Mouse (Mus musculus): ENCODE data around the gene Cyb561d1. TPM values are rescaled to one million over a fixed set of nuclear protein-coding genes. Genes with fewer than 3 reads are reported as not detected.

Cyb561d1 gene
- total and polyA plus RNA-seq, 3 experiments = 2.2 to 4.1 (median 2.6) TPM

- in situ Hi-C loops (cut with MboI; ENCODE audit: low pct_ligation_motif_present, low pct_unique_long_range_greater_than_20kb, low sequenced_read_pairs) = no loop called here
- dilution Hi-C loops (cut with MboI; ENCODE audit: extremely low pct_ligation_motif_present, extremely low pct_unique_long_range_greater_than_20kb, low sequenced_read_pairs) = no loop called here
- no peak overlapping the region for H3K27ac ChIP-seq (ENCODE audit: insufficient read depth, low read depth)
- TF ChIP-seq HCFC1 (IDR thresholded peaks at IDR 0.05; ENCODE audit: low read depth, low read length) (no peak), CTCF (conservative IDR thresholded peaks at IDR 0.05 in 1 of 2, IDR thresholded peaks at IDR 0.05 in 1 of 2; ENCODE audit: low read depth in 2 of 2, low read length in 2 of 2) (no peak), SIN3A (IDR thresholded peaks at IDR 0.05; ENCODE audit: low read length) (no peak), GABPA (IDR thresholded peaks at IDR 0.05; ENCODE audit: insufficient replicate concordance, low read depth, low read length) (no peak), BHLHE40 (IDR thresholded peaks at IDR 0.05; ENCODE audit: low read depth, low read length) (no peak), MAFK (IDR thresholded peaks at IDR 0.05; ENCODE audit: insufficient replicate concordance, low read length) (no peak), SMC3 (IDR thresholded peaks at IDR 0.05; ENCODE audit: low read depth, low read length) (no peak), UBTF (IDR thresholded peaks at IDR 0.05; ENCODE audit: low read depth, low read length) (no peak), MYC (IDR thresholded peaks at IDR 0.05; ENCODE audit: low read depth, low read length) (no peak), ZKSCAN1 (IDR thresholded peaks at IDR 0.05; ENCODE audit: borderline replicate concordance, low read depth, low read length) (no peak), MAZ (IDR thresholded peaks at IDR 0.05; ENCODE audit: low read depth, low read length) (no peak), NELFE (IDR thresholded peaks at IDR 0.05; ENCODE audit: low read depth, low read length) (no peak), ZMIZ1 (IDR thresholded peaks at IDR 0.05; ENCODE audit: low read depth, low read length) (no peak), MAX (IDR thresholded peaks at IDR 0.05; ENCODE audit: low read length) (no peak), TCF12 (IDR thresholded peaks at IDR 0.05; ENCODE audit: low read depth, low read length) (no peak), JUND (conservative IDR thresholded peaks at IDR 0.05; ENCODE audit: low read depth, low read length) (no peak), ZC3H11A (IDR thresholded peaks at IDR 0.05; ENCODE audit: low read depth, low read length) (no peak), ELF1 (IDR thresholded peaks at IDR 0.05; ENCODE audit: low read depth, low read length) (no peak), KAT2A (IDR thresholded peaks at IDR 0.05; ENCODE audit: insufficient replicate concordance, low read length) (no peak)
- H3K4me3 ChIP-seq (replicated peaks in 1 of 3; ENCODE audit: low read depth in 2 of 3, low read length in 2 of 3, poor library complexity in 1 of 3) = no peak overlapping the region
- DNase-seq (ENCODE audit: extremely low read depth) = no peak
- H3K79me2 ChIP-seq (replicated peaks; ENCODE audit: control insufficient read depth, extremely low read depth, insufficient read depth, poor library complexity, severe bottlenecking) = no peaks in the 10 kb centered on the region; the same call in 1 of the 2 replicates
- no peaks in the 10 kb centered on the region for H3K9me3 ChIP-seq (replicated peaks; ENCODE audit: low read length)
- peaks cover 24 to 76% of the 10 kb centered on the region in 2 experiments for H3K36me3 ChIP-seq (replicated peaks in 1 of 2; ENCODE audit: control insufficient read depth in 1 of 2, insufficient read depth in 1 of 2, low read length in 1 of 2)
- peaks cover 6 to 29% of the 10 kb centered on the region in 2 experiments for H3K4me1 ChIP-seq (ENCODE audit: control insufficient read depth in 1 of 2, insufficient read depth in 2 of 2)
- no peak overlapping the region for H3K4me2 ChIP-seq (ENCODE audit: insufficient read depth, low read depth, poor library complexity, severe bottlenecking)
- no peaks in the 10 kb centered on the region for H3K27me3 ChIP-seq (replicated peaks)
- H3K9ac ChIP-seq (ENCODE audit: insufficient read depth, low read depth) = no peak overlapping the region
These were observed 2.2 kb upstream of the Cyb561d1 start for GRCm38 (mm10) chr3:108203212-108203611.

- dilution Hi-C loops (cut with MboI; ENCODE audit: extremely low pct_ligation_motif_present, extremely low pct_unique_long_range_greater_than_20kb, low sequenced_read_pairs) = no loop called here
- no peaks in the 10 kb centered on the region for H3K27me3 ChIP-seq (replicated peaks)
- peaks cover 24 to 77% of the 10 kb centered on the region in 2 experiments for H3K36me3 ChIP-seq (replicated peaks in 1 of 2; ENCODE audit: control insufficient read depth in 1 of 2, insufficient read depth in 1 of 2, low read length in 1 of 2)
- in situ Hi-C loops (cut with MboI; ENCODE audit: low pct_ligation_motif_present, low pct_unique_long_range_greater_than_20kb, low sequenced_read_pairs) = no loop called here
- no peak overlapping the region for H3K4me2 ChIP-seq (ENCODE audit: insufficient read depth, low read depth, poor library complexity, severe bottlenecking)
- peaks cover 6 to 28% of the 10 kb centered on the region in 2 experiments for H3K4me1 ChIP-seq (ENCODE audit: control insufficient read depth in 1 of 2, insufficient read depth in 2 of 2)
- no peak overlapping the region for H3K9ac ChIP-seq (ENCODE audit: insufficient read depth, low read depth)
- DNase-seq (ENCODE audit: extremely low read depth) = no peak
- H3K4me3 ChIP-seq (replicated peaks in 1 of 3; ENCODE audit: low read depth in 2 of 3, low read length in 2 of 3, poor library complexity in 1 of 3) = no peak overlapping the region
- H3K27ac ChIP-seq (ENCODE audit: insufficient read depth, low read depth) = no peak overlapping the region
- no peaks in the 10 kb centered on the region; the same call in 1 of the 2 replicates for H3K79me2 ChIP-seq (replicated peaks; ENCODE audit: control insufficient read depth, extremely low read depth, insufficient read depth, poor library complexity, severe bottlenecking)
- TF ChIP-seq UBTF (IDR thresholded peaks at IDR 0.05; ENCODE audit: low read depth, low read length) (no peak), ELF1 (IDR thresholded peaks at IDR 0.05; ENCODE audit: low read depth, low read length) (no peak), MAZ (IDR thresholded peaks at IDR 0.05; ENCODE audit: low read depth, low read length) (no peak), MXI1 (IDR thresholded peaks at IDR 0.05; ENCODE audit: low read depth, low read length) (no peak), NELFE (IDR thresholded peaks at IDR 0.05; ENCODE audit: low read depth, low read length) (no peak), ZNF384 (IDR thresholded peaks at IDR 0.05; ENCODE audit: low read depth, low read length) (no peak), RAD21 (IDR thresholded peaks at IDR 0.05; ENCODE audit: low read depth, low read length) (no peak), EP300 (IDR thresholded peaks at IDR 0.05; ENCODE audit: low read length) (no peak), TBP (conservative IDR thresholded peaks at IDR 0.05; ENCODE audit: low read depth, low read length) (no peak), PAX5 (IDR thresholded peaks at IDR 0.05; ENCODE audit: low read length) (no peak), SMC3 (IDR thresholded peaks at IDR 0.05; ENCODE audit: low read depth, low read length) (no peak), HCFC1 (IDR thresholded peaks at IDR 0.05; ENCODE audit: low read depth, low read length) (no peak), MAX (IDR thresholded peaks at IDR 0.05; ENCODE audit: low read length) (no peak), TCF12 (IDR thresholded peaks at IDR 0.05; ENCODE audit: low read depth, low read length) (no peak), ZMIZ1 (IDR thresholded peaks at IDR 0.05; ENCODE audit: low read depth, low read length) (no peak), E2F4 (IDR thresholded peaks at IDR 0.05; ENCODE audit: insufficient replicate concordance, low read depth, low read length) (no peak), GABPA (IDR thresholded peaks at IDR 0.05; ENCODE audit: insufficient replicate concordance, low read depth, low read length) (no peak), CHD1 (IDR thresholded peaks at IDR 0.05; ENCODE audit: low read depth, low read length) (no peak), MEF2A (IDR thresholded peaks at IDR 0.05; ENCODE audit: borderline replicate concordance, low read depth, low read length) (no peak)
- H3K9me3 ChIP-seq (replicated peaks; ENCODE audit: low read length) = no peaks in the 10 kb centered on the region
These were observed 1.5 kb upstream of the Cyb561d1 start for GRCm38 (mm10) chr3:108202506-108202905.
